Mouse (Mus musculus): ENCODE results near the gene Ripk4. TPM values are rescaled to one million over a fixed set of nuclear protein-coding genes. Genes with fewer than 3 reads are reported as not detected.

Gene Ripk4
- polyA plus RNA-seq, 1 experiment = not detected

DNA sequence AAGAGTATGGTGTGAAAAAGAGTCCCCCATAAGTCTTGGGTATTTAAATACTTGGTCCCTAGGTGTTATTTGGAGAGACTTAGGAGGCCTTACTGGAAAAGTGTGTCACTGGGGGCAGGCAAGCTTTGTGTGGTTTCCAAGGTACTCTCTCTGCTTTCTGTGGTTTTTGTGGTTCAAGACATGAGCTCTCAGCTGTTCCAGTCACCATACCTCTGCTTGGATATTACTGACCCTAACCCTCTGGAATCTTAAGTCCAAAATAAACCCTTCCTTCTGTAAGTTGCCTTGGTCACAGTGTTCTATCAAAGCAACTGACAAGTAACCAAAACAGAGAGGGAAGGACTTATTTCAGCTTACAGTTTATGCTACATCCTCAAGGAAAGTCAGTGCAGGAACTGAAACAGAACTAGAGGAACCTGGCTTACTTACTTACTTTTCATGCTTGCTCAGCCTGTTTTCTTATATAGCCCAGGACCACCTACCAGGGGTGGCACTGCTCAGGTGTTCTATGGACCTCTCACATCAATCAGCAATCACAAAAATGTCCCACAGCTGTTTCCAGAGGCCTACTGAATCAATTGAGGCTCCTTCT lies 44.1 kb downstream of the Ripk4 start:
- Histone ChIP-seq H3K9me3 (ENCODE audit: control insufficient read depth, low read length) (no peaks in the 10 kb centered on the region), H3K36me3 (ENCODE audit: control insufficient read depth) (no peaks in the 10 kb centered on the region), H3K4me3 (replicated peaks) (no peak overlapping the region), H3K4me1 (ENCODE audit: control insufficient read depth) (no peaks in the 10 kb centered on the region), H3K27me3 (ENCODE audit: control insufficient read depth) (no peaks in the 10 kb centered on the region)
- no peak for TF ChIP-seq GATA1 (IDR thresholded peaks at IDR 0.05; ENCODE audit: low read length)
- no peak for TF ChIP-seq TAL1 (IDR thresholded peaks at IDR 0.05; ENCODE audit: low read length)

DNA sequence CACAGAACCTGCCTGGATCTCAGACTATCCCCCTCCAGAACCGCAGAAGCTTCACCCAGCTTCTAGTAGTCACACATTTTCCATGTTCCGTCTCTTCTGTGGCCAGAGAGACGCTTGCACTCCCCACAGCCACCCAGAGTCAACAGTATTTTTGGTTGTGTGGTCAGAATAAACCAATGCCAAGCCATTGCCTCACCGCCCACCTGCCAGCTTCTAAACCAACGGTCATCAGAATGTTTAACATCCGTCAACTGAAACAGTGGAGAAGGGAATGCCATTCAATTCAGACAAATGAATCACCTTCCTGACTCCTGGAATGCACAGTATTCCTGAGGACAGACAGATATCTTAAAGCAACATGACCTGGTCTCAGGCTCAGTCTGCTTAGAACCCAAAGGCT lies 47.0 kb downstream of the Ripk4 start:
- Histone ChIP-seq H3K4me1 (ENCODE audit: control insufficient read depth) (no peaks in the 10 kb centered on the region), H3K36me3 (ENCODE audit: control insufficient read depth) (no peaks in the 10 kb centered on the region), H3K27me3 (ENCODE audit: control insufficient read depth) (no peaks in the 10 kb centered on the region), H3K4me3 (replicated peaks) (no peak overlapping the region), H3K9me3 (ENCODE audit: control insufficient read depth, low read length) (no peaks in the 10 kb centered on the region)
- TF ChIP-seq GATA1 (IDR thresholded peaks at IDR 0.05; ENCODE audit: low read length) (no peak), TAL1 (IDR thresholded peaks at IDR 0.05; ENCODE audit: low read length) (no peak)

DNA sequence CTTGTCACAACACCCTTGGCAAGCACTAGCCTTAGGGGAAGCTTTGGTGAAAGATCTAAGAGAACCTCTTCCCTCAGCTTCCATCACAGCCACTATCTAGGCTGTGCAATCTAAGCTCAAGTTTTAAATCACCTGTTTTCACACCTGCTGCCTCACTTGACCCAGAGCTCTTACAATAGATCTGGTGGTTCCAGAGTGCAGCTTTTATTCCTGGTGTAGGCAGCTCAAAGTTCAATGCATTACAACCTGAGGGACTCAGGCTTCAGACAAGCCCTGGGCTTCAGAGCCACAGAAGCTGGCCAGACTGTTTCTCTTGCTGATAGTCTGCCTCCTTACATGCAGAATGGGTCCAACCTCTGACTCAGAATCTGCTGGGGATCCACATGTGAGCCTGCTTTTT lies 51.5 kb downstream of the Ripk4 start:
- TF ChIP-seq GATA1 (IDR thresholded peaks at IDR 0.05; ENCODE audit: low read length) = no peak
- no peak for TF ChIP-seq TAL1 (IDR thresholded peaks at IDR 0.05; ENCODE audit: low read length)
- H3K27me3 ChIP-seq (ENCODE audit: control insufficient read depth) = no peaks in the 10 kb centered on the region
- no peak overlapping the region for H3K4me3 ChIP-seq (replicated peaks)
- H3K4me1 ChIP-seq (ENCODE audit: control insufficient read depth) = no peaks in the 10 kb centered on the region
- no peaks in the 10 kb centered on the region for H3K9me3 ChIP-seq (ENCODE audit: control insufficient read depth, low read length)
- no peaks in the 10 kb centered on the region for H3K36me3 ChIP-seq (ENCODE audit: control insufficient read depth)

DNA sequence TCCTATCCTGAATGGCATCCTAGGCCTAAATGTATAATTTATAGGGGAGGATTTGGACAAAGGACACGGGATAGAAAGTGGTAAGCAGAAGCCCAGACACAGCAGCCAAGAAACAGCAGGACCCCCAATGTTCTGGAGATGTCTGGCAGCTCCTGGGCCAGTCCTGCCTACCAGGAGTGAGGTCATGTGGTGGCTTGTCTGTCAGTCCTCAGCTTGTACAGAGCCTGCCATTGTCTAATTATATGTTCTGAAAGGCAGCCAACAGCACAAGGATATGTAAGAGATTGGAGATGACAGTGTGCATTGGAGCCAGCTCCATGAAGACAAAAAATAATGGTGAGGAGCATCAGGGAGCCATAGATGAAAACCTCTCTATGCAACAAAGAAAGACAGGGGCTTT lies 61.7 kb downstream of the Ripk4 start:
- no peak overlapping the region for H3K4me3 ChIP-seq (replicated peaks)
- no peaks in the 10 kb centered on the region for H3K4me1 ChIP-seq (ENCODE audit: control insufficient read depth)
- H3K36me3 ChIP-seq (ENCODE audit: control insufficient read depth) = no peaks in the 10 kb centered on the region
- TF ChIP-seq GATA1 (IDR thresholded peaks at IDR 0.05; ENCODE audit: low read length) (no peak), TAL1 (IDR thresholded peaks at IDR 0.05; ENCODE audit: low read length) (no peak)
- H3K27me3 ChIP-seq (ENCODE audit: control insufficient read depth) = no peaks in the 10 kb centered on the region
- no peaks in the 10 kb centered on the region for H3K9me3 ChIP-seq (ENCODE audit: control insufficient read depth, low read length)

DNA sequence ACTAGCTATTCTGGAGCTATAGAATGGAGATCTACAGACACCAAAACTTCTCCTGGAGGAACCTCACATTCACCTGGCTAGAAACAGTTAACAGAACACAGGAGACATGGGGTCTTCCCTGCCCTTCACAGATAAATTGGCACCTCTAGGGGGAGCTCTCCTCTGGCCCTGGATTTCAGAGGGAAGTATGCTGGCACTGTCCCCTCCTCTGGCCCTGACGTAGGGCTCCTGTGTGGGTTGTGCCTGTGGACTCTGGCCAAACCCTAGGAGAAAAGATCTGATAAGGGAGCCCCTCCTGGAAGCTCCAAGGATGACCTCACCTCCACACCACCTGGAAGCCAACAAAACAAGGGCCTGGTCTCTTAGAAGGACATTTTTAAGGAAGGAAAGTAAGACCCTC lies 65.8 kb downstream of the Ripk4 start:
- Histone ChIP-seq H3K9me3 (ENCODE audit: control insufficient read depth, low read length) (no peaks in the 10 kb centered on the region), H3K27me3 (ENCODE audit: control insufficient read depth) (no peaks in the 10 kb centered on the region), H3K36me3 (ENCODE audit: control insufficient read depth) (no peaks in the 10 kb centered on the region), H3K4me1 (ENCODE audit: control insufficient read depth) (no peaks in the 10 kb centered on the region), H3K4me3 (replicated peaks) (no peak overlapping the region)
- no peak for TF ChIP-seq TAL1 (IDR thresholded peaks at IDR 0.05; ENCODE audit: low read length)
- TF ChIP-seq GATA1 (IDR thresholded peaks at IDR 0.05; ENCODE audit: low read length) = no peak

DNA sequence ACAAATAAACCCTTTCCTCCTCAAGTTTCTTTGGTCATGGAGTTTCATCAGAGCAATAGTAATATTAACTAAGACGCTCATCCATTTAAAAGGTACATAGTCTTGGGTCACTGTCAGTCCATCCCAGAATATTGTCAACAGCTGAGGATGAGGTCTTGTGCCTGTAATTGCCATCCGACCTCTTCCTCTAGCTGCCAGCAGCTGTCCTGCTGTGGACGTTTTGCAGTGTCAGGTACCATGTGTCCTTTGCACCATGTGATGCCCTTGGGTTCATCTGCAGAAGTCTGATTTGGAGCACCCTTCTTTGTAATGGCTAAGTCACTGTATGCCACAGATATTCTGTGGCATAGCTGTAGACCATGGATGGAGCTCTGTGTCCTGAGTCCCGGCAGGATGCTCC lies 67.9 kb downstream of the Ripk4 start:
- TF ChIP-seq GATA1 (IDR thresholded peaks at IDR 0.05; ENCODE audit: low read length) (no peak), TAL1 (IDR thresholded peaks at IDR 0.05; ENCODE audit: low read length) (no peak)
- Histone ChIP-seq H3K27me3 (ENCODE audit: control insufficient read depth) (no peaks in the 10 kb centered on the region), H3K4me3 (replicated peaks) (no peak overlapping the region), H3K4me1 (ENCODE audit: control insufficient read depth) (no peaks in the 10 kb centered on the region), H3K9me3 (ENCODE audit: control insufficient read depth, low read length) (no peaks in the 10 kb centered on the region), H3K36me3 (ENCODE audit: control insufficient read depth) (no peaks in the 10 kb centered on the region)

Other genes starting within 250 kb of the Ripk4 start
- gene Fam3b, start 249.0 kb downstream of the Ripk4 start, polyA plus RNA-seq (2012) = 0.08 TPM in 1 of 2 replicates, not detected in the other
- gene Tmprss2, start 152.6 kb downstream of the Ripk4 start, polyA plus RNA-seq (2012) = 0.02 TPM in 1 of 2 replicates, not detected in the other
- gene Prdm15, start 88.1 kb upstream of the Ripk4 start, polyA plus RNA-seq (2012) = 0.02 and 0.03 TPM in 2 replicates
- 0.62 and 0.78 TPM in 2 replicates for gene C2cd2, start 198.8 kb upstream of the Ripk4 start, polyA plus RNA-seq (2012)
- 1.3 and 1.5 TPM in 2 replicates for gene Zbtb21, start 198.8 kb upstream of the Ripk4 start, polyA plus RNA-seq (2012)
- gene B230307C23Rik, start 233.5 kb upstream of the Ripk4 start, polyA plus RNA-seq (2012) = 0.04 TPM in 1 of 2 replicates, not detected in the other